Mouse (Mus musculus): ENCODE results near the gene Orc3. TPM values are rescaled to one million over a fixed set of nuclear protein-coding genes. Genes with fewer than 3 reads are reported as not detected.

Orc3 gene
- total RNA-seq (2023), result 81.2 TPM

GRCm38 (mm10) chr4:34614630-34615094, at the start of gene Orc3, which contains the start of gene Rars2:
Orc3 (minus strand) TSS chr4:34614944.
Rars2 (plus strand) TSS chr4:34614957.

GRCm38 (mm10) chr4:34550748-34551097, 64.0 kb downstream of the Orc3 start, which contains the start of gene Akirin2:
Akirin2 (plus strand) TSS chr4:34550937.

Other genes starting within 250 kb of the Orc3 start
- 73.0 TPM for gene Akirin2, start 64.0 kb downstream of the Orc3 start, total RNA-seq (2023)
- 18.1 TPM for gene Rars2, start within 50 bp of the Orc3 start, total RNA-seq (2023)
- gene Slc35a1, start 72.5 kb upstream of the Orc3 start, total RNA-seq (2023), result 13.6 TPM
- not detected for gene Cfap206, start 115.3 kb upstream of the Orc3 start, total RNA-seq (2023)
- not detected for gene Gm136, start 141.3 kb upstream of the Orc3 start, total RNA-seq (2023)
- gene Smim8, start 163.5 kb upstream of the Orc3 start, total RNA-seq (2023), result 9.3 TPM

All from CD4-positive naive resting alpha-beta T cell, adult 57 days (primary cell).